Mouse (Mus musculus): ENCODE measurements at regions not wholly inside any gene's neighbourhood (a gene's known extent, or its start where the extent isn't known, plus 50 kb on each side); places are given as distances from the start of the nearest gene placed in this dataset.

DNA sequence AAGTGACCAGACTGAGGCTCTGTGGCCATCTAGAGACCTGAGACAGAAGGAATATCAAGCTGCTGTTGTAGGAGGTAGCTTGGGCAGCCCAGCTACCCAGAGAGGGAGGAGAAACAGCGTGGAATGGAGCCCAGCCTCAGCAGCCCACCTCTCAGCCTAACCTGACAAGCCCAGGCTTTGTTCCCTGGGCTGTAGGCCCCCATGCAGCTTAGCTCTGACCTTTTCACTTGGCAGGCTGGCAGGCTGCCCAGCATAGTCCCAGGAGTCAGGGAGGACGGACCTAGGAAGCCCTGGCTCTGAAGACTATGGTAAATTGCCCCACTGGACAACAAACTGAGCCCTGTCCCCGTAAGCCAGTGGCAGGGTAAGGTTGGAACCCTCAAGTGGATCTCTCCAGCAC lies 141.8 kb upstream of the Csf3r start:
- peak; percentile 78 to 82 for DNase-seq

DNA sequence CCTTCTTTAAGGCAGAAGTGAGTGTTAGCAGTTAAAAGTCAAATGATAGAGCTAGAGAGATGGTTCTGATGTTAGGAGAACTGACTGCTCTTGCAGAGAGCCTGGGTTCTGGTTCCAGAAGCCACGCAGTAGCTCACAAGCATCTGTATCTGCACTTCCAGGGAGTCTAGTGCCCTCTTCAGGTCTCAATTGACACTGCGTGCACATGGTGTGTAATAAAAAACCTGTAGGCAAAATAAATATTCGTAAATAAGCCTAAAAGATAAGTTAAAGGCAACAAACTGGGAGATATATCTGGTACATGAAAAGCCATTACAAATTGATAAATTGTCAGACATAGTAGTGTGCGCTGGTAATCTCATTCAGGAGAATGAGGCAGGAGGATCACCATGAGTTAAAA lies 133.8 kb upstream of the Csf3r start:
- DNase-seq = no peak

DNA sequence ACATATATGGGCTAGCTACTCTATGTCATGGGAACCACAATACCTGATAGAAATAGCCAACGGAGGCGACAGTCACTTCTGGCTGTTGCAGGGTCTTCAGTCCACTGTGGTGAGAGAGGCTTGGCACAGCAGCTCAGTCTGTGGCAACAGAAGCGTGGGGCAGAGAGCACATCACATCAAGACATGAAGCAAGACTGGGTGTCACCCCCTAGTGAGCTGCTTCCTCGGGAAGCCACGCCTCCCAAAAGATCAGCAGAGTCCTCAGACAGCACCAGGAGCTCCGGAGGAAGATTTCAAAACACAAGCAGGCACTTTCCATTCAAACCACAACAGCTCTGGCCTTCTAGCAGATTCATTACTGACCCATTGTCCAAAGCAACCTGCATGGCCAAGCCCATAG lies 131.2 kb upstream of the Csf3r start:
- DNase-seq = no peak

DNA sequence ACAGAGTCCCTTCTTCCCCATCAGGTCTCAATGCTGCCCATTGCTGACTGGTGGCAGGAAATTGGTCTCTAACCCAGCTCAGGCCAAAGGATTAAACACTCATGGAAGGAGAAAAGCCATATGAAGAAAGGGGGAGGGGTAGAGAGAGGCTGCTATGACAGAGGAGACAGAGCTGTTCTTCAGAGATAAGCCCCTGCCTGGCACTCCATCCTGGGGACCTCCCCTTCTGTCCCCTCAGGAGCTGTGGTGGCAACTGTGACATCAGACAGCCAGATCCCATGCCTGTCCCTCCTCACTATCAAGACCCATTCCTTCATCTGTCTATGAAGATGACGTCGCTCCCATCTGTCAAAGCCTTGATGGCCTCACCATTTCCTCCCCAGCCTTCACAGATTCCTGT lies 126.6 kb upstream of the Csf3r start:
- no peak for DNase-seq

DNA sequence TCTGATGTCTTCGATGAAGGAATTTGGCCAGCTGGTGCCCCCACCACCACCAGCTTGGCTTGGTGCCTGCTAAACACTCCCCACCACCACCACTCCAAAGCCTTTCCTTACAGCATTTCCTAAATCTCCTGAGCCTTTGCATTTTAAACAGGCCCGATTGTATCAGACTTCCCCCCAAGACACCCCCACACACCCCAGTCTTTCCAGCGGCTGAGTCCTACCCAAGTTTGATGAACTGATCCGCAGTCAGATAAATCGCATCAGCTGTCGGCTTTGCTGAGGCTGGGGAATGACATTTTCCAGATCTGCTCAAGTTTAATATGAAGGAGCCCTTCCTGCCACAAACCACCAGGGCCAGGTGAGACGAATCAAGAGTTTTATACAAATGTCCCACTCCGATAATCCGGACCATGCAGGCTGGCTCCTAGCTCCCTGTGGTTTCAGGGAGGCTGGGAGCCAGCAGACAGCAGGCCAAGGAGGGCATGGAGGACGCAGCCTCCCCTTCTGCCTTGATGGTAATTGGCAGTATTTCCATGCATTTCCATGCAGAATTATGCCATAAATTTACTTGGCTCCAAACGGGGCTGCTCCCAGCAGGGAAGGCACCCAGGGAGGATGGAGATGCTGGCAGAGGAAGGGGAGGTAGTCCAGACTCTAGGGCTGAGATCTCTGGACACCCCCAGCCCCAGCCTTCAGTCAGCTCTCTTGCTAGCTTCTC lies 125.6 kb upstream of the Csf3r start:
- no peak for DNase-seq

DNA sequence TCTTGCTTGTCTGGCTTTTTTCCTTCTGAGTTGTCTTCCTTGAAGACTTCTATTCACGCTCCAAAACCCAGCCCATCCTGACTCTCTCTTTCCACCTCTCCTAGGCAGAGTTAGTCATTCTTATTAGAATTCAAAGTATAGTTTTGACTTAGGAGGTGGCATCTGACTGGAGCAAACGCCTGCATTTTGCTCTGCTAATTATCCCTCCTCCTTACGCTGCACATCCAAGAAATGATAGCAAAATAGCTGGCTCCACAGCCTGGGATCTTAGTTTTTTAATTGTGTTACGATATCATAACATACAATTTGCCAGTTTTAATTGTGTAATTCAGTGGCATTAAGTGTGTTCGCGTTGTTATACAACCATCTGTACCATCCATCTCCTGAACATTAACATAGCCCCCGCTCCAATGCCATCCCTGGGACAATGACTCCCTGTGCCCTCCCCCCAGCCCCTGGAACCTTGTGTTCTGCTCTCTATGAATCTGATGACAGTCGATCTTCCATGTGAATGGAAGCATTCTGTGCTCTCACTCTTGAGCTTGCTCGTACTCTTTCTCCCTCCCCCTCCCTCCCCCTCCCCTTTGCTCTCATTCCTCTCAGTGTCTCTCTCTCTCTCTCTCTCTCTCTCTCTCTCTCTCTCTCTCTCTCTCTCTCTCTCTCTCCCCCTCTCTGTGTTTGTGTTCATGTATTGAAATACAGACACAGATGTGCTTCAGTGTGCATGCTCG lies 122.6 kb upstream of the Csf3r start:
- DNase-seq = no peak

DNA sequence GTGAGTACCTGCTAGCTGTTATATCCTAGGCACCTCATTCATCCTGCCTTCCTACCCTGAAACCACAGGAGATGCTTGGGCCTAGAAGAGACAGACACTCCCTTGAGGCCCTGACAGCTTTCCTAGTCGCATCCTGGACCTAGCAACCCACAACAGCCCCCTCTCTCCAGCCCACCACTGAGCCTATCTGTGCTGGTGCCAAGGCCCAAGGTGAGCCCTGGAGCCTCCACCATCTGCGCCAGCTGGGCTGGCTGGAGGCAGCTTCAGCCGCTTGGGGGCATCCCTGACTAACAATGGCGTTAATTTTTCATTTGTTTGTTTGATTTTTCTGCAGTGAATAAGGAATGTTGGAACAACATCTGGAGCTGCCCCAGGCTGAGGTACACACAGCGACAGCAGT lies 118.1 kb upstream of the Csf3r start:
- DNase-seq = no peak

DNA sequence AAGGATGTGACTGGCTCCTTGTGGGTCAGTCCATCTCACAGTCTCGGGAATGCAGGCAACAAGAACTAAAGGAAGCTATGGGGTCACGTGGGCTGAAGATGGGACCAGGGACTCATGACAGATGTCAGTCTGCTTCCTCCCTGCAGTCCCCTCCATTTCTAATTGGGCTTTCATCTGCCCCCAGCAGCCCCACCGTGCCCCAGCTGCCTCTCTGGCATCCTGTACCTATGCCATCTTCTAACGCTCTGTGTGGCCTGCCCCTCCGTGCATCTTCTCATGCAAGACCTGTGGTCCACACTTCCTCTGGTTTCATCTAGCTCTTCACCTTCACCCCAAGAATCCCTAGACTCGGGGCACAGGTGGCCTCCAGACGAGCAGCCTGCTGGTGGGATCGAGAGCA lies 115.4 kb upstream of the Csf3r start:
- DNase-seq = no peak

DNA sequence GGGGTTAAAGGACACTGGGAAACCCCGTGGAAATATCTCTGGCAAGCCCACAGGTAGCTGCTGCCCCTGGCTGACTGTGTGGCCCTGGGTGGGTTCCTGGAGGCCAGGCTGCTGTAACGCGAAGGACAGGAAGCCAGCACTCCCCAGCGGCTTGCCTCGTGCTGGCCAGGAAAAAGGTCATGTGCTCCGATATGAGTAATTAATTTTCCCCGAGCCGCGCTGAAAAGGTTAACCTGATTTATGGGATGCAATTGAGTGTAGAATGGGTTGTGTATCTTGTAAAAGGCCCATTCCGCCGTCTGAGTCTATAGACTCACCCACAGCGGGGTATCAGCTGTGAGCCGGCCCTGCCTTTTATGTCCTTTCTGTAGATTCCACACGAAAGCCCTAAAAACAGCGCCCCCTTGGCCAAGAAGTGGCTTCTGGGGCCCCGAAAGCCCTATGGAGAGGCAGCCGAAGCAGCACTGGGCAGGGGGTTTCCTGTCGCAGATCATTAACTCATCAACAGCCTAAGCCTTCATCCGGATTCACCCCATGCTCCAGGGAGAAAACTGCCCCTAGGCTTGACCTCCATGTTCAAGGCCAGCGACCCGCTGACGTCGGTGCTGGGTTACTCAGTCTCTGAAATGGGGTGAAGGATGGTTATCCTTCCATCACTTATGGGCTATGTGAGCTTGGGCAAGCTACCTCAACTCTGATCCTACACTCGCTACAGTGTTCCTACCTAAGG lies 112.6 kb upstream of the Csf3r start:
- DNase-seq = peak; percentile 72 to 86

DNA sequence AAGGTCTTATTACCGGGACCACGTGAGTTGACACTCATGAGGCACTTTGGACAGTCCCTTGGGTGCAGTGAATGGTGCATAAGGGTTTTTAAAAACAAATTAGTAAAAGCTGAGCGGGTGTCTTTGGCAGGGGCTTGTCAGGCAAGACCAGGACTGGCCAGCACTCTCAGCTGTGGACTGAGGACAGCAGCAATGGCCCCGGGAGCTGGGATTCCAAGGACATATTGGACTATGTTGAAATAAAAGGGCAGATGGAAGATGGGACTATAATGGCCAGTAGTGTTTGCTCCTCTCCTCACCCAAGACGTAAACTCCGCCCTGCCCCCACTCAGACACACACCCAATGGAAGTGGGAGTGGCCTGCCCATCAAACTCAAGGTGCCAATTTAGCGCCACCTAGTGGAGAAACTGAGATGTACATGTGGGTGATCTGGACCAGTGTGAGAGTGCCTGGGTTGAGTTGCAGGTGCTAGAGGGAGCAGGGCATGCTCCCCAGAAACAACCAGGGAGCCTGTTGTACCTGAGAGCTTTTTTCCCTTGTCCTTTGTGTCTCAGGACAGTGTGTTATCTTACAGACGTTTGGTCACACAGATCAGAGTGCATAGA lies 111.8 kb upstream of the Csf3r start:
- peak; percentile 76 to 80 for DNase-seq

DNA sequence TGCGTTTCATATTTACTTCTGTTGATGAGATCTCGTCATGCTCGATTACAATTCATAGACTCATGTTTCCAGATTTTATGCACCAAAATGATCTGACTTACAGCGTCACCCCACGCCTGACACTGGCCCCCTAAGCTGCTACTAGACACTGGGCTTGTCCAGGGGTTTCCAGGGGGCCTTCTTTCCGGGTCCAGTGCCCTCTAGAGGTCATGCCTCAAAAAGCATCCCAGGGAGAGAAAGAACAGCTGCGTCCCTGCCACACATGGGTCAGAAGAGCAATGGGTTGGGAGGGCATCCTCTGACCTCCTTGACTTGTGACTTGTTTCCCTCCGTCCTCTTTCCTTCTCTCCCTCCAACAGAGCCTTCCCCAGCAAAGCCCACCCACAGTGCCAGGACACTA lies 109.2 kb upstream of the Csf3r start:
- DNase-seq = no peak

DNA sequence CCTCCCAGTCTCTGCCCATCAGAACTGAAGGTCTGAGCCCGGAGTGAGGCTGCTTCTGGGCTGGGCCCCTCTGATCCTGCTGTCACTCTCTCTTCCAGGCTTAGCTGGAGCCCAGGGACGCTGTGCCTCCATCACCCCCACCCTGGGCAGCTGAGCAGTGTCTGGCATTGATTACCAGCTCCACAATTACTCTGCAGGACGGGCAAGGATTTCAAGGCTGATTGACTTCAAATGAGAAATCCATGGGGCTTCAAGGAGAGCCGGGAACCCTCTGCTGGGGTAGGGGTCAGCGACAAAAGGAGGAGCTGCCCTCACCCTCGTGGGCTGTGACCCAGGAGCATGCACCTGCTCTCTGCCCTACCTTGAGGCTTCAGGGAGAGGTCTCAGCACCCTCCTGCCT lies 107.1 kb upstream of the Csf3r start:
- DNase-seq = no peak

DNA sequence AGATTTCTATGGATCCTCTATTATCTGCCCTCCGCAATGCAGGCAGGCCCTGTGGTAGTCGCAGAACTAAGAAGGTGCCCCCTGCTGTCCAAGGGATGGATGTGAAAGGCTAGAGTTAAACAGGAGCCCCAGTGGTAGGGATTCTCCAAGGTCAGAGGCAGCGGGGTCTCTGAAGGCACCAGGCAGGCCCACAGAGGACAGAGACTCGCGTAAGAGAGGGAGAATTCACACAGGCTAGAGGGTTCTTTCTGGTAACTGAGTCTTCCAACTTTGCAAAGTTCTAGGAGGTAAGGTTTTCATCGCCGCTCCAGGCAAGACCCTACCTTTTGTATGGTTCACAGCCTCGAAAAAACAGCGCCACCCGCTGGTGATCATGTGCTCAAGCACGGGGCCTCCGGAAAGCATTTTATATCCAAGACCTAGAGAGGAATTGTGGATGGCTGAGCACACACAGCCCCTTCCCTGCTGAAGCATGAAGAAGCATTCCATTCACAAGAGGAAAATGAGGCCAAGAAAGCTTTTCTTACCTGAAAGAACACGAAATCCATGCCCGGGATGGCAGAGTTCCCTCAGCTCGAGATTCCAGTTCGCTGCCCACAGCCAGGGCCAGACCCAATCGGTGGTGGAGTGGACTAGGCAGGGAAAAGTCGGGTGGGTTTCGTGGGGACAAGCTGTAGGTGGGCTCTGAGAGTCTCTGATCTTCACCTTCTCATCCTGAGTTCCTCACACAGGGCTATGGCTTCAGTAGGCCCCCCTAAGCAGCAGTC lies 102.6 kb upstream of the Csf3r start:
- DNase-seq = peak; percentile 75 to 79

DNA sequence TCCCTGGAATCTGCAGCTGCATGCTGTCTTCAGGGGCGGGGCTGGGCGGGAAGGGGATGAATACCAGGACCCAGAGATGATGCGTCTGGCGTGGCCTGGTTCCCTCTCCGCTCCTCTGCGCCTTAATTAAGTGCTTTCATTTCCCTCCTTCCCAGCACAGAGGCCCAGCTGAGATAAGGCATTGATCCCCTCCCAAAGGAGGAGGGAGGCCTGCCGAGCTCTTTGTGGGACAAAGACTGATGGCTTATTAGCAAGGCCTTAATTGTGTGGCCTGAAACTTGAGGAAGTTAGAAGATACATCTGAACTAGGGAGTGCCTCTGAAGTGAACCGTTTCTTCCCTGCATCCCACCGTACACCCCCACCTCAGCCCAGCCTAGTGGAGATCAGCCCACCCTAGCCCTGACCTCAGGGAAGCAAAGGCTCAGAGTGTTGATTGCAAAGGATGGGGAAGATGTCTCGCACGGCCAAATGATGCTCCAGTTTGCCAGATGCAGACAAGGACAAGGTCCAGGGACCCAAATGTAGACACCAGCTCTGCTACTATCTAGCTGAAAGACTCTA lies 102.0 kb upstream of the Csf3r start:
- no peak for DNase-seq

DNA sequence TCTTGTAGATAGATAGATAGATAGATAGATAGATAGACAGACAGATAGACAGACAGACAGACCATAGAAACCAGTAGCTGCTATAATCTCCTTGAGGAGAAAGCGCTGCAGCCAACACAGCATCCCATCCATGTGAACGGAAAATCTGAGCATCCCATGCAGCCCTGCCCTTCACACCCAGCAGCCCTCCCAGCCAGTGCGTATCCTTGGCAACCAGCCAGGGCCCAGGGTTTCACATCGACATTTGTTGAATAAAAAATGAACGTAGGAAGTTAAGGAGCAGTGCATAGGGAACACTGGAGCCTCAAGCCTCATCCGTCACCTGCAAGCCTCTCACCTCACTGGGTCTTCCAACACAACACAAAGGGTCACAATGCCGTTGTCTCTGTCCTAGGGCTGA lies 101.1 kb upstream of the Csf3r start:
- peak; percentile 33 to 34 for DNase-seq

DNA sequence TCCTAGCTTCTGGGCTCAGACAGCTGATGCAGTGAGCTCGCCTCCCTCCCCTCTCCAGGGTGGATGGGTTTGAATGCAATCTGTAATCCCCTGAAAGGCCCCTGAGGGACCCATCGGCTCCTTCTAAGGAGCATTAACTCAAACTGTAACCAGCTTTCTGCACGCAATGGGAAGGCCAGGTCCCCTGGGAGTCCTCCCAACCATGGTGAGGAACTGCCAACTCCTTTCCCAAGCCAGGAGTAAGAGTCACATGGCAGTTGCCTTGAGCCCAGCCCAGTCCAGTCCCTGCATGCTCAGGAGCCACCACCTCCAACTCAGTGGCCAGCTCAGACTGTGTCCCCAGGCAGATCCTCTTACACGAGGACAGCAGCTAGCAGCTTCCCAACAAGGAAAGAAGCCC lies 96.2 kb upstream of the Csf3r start:
- no peak for DNase-seq

DNA sequence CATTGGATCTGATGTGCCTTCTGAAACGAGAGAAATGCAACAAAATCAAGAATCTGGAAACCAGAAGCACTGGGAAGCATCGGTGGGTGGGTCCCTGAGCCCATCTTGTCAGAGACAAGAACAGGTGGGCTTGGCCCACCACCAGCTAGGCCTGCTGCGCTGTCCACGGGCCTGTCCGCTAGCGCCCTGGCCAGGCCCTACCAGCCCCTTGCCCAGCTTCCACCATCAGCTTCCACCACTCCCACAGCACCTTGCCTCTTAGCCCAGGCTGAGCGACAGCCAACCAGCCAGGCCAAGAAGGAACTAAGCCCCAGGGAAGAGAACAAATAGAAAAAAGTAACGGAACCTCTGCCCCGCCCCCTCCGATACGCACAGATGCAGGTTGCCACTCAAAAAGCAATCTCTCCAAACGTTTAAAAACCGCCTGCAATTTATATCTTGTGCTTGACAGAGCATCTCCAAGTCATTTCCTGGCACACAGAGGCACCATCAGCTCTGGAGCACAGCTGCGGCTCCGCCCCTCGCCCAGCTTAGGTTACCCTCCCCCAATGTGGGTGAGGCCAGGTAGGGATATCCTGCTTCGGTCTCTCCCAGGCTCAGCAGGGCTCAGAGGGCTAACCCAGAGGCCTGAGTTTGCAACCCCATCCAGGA lies 95.1 kb upstream of the Csf3r start:
- no peak for DNase-seq

DNA sequence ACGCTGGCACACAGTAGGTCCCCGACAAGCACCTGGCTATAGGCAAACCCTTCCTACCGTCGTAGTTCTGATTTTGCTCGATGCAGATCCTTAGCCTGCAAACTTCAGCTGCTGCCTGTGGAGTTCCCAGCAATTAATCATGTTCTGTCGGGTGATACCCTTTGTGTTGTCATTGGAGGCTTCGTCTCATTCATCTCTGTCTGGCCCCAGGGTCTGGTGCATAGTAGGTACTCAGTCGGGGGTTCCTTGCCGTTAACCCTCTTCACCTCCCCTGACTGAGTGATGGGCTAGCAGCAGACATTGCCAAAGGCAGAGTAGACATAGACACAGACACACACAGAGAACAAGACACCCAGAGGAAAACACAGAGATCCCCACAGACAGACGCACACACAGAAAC lies 93.6 kb upstream of the Csf3r start:
- DNase-seq = no peak

DNA sequence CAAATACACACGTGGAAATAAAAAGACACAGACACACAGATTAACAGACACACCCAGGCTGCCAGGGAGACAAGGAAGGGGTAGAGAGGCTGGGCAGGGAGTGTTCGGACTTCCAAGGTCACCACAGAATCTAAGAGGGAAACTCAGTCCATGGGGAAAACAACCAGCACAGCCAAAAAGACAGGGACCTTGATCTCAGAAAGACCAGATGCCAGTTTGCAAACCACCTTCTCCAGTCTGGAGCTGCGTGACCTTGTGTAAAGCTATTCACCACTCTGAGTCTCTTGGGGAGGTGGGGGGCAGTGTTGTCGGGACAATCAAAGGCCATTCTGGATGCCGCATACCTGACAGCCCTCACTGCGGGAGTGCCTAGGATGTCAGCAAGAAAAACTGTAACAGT lies 93.0 kb upstream of the Csf3r start:
- DNase-seq = peak in 1 of 2 experiments; percentile 48

DNA sequence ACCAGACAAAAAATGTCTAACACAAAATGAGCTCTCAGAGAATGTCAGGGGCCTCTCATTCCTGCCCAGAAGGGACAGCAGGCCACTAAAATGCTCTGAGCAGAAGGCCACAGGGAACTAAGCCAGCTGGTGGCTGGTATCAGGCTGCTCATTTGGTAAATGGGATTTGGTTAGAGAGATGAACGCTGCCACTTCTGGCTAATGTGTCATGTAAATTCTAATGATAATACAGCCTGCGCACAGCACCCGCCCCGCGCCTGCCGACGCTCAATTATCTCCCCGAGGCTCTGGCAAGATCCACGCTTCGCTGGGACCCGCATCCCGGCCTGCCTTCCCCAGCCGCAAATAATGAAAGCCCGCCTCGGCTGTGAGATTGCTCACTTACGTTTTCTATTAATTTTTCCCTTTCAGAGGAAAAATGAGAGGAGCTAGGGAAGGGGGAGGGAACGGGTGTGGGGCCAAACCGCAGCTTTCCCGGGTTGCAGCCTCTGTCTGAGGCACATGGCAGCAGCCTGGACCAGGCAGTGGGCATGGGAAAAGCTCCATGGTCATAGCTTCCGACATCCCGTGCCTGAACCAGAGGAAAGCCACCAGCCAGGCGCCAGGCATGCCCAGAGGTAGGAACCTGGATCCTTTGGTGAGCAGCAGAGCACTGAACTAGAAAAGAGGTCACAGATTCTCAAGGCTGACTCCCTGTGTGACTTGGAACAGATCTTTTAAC lies 92.2 kb upstream of the Csf3r start:
- DNase-seq = no peak

DNA sequence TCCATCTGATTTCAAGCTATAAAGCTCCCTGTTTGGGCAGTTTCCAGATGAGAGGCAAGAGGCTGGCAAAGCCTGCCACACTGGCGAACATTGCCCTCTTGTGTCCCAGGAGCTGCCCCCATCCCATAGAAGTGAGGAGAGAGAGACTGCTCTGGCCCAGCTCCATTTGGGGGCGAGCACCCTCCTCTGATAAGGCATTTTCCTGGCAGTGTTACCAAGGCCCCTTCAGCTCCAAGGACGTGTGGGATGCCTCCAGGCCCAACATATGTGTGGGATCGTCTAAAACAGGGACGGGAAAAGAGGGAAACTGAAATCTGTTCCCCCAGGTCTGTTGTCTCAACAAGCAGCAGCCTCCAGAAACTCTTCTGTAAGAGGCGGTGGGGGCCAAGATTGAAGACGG lies 88.0 kb upstream of the Csf3r start:
- DNase-seq = no peak

Data from adrenal gland, postnatal 36 days (tissue).